Mouse (Mus musculus) erythroblast, embryonic 14.5 days (primary cell): ENCODE data around the gene Hoxa7.

Source experiments
- GATA1 ChIP-seq: IDR thresholded peaks from 2 replicates; pipeline ENCODE4 v1.6.1; 2012; ENCODE audit warnings: low read length, inconsistent platforms, mixed read lengths
- TAL1 ChIP-seq: IDR thresholded peaks from 3 replicates; pipeline ENCODE4 v1.6.1; 2012; ENCODE audit warnings: low read length, inconsistent platforms, mixed read lengths

DNA sequence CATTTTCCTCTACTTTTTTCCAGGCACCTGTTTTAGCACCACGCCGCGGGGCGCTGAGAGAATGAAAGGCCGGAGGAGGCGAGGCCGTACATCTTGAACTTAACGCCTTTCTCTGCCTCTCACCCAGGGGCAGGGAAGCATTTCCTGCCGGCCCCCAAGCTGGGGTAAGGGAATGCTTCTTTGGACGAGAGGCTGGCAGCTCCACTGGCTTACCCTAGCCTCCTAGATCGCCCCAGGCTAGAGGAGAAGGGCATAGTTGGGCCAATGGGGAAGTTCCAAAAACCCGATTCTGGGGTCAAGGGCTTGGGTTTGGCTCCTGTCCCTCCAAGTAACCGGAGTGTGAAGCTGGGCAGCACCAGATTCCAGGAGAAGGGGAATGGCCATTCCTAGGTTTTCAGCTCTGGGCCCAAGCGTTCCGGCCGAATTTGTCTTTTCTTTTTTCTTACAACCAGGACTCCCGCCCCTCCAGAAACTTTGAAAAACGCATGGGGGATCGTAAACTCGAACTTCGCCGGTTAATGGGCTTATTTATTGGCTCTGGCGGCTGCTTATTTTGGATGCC is 11.4 kb upstream of the Hoxa7 start:
- TF ChIP-seq GATA1 (no peak), TAL1 (no peak)
